Mouse (Mus musculus): ENCODE results near the gene Rpn2.

- TF ChIP-seq CTCF (IDR thresholded peaks at IDR 0.05; ENCODE audit: control insufficient read depth, insufficient read depth, low read length) (no peak), POLR2A (IDR thresholded peaks at IDR 0.05; ENCODE audit: borderline replicate concordance, control insufficient read depth, low read depth, low read length) (no peak)
These were observed 74.4 kb downstream of the Rpn2 start for GRCm38 (mm10) chr2:157353183-157353582.

All from bone marrow, adult 2 months (tissue).